8 mouse cellular contexts compared by ENCODE assay signal in genomic region chr2:25266720-25267119, GRCm38 (mm10). TPM values are rescaled to one million over a fixed set of nuclear protein-coding genes. Genes with fewer than 3 reads are reported as not detected.
DNase-seq lines count a peak whose midpoint lies in the region; ATAC-seq and TF ChIP-seq lines count a peak whose summit lies in the region.

No protein-coding gene starts in this region.

- H3K4me2 ChIP-seq in forebrain, embryonic 16.5 days (ENCODE audit: low read length): peak overlapping the region; percentile 24

- no peak for TF ChIP-seq CTCF in bone marrow macrophage, adult 2 months (IDR thresholded peaks at IDR 0.05; ENCODE audit: low read depth, low read length)

- 30% methylated on average over 2 of the region's 2 CpGs for WGBS in forebrain, embryonic 16.5 days
- 71% methylated on average over 2 of the region's 2 CpGs for WGBS in midbrain, embryonic 10.5 days

- DNase-seq in heart, adult 18-20 months: peak; percentile 59 to 73
- DNase-seq in heart, adult 8-10 months (ENCODE audit: low spot score): no peak
- DNase-seq in kidney, adult 8-10 months: peak; percentile 72 to 75
- DNase-seq in midbrain, embryonic 10.5 days (ENCODE audit: low spot score): no peak
- no peak for DNase-seq in ovary, postnatal 10 days (ENCODE audit: low spot score)

- no peaks in the 10 kb centered on the region for H3K9me3 ChIP-seq in forebrain, embryonic 16.5 days (ENCODE audit: control insufficient read depth, low read length)
- no peaks in the 10 kb centered on the region for H3K9me3 ChIP-seq in midbrain, embryonic 10.5 days (replicated peaks)

- no peaks in the 10 kb centered on the region; the same call in 1 of the 2 replicates for H3K27me3 ChIP-seq in forebrain, embryonic 16.5 days (replicated peaks; ENCODE audit: control insufficient read depth, insufficient read depth, low read length)
- peaks cover 25% of the 10 kb centered on the region for H3K27me3 ChIP-seq in midbrain, embryonic 10.5 days (ENCODE audit: low read depth, poor library complexity, severe bottlenecking)

- H3K27ac ChIP-seq in bone marrow macrophage, adult 2 months (ENCODE audit: insufficient read depth, low read depth, low read length): no peak overlapping the region
- H3K27ac ChIP-seq in forebrain, embryonic 16.5 days (ENCODE audit: low read length): no peak overlapping the region; the same call in 1 of the 2 replicates
- H3K27ac ChIP-seq in midbrain, embryonic 10.5 days (replicated peaks): no peak overlapping the region

- ATAC-seq in forebrain, embryonic 16.5 days: no peak
- ATAC-seq in inflammation-experienced regulatory T-cells, adult 6 months: no peak

- 0 out of 2 replicates have a peak overlapping the region, but pooled peaks have one; percentile 38 for H3K9ac ChIP-seq in forebrain, embryonic 16.5 days (replicated peaks; ENCODE audit: low read depth, low read length)

- peaks cover 49% of the 10 kb centered on the region for H3K4me1 ChIP-seq in bone marrow macrophage, adult 2 months (ENCODE audit: control insufficient read depth, insufficient read depth, low read length)
- H3K4me1 ChIP-seq in forebrain, embryonic 16.5 days (replicated peaks; ENCODE audit: control insufficient read depth, insufficient read depth, low read length): peaks cover 63% of the 10 kb centered on the region
- H3K4me1 ChIP-seq in midbrain, embryonic 10.5 days: peaks cover 63% of the 10 kb centered on the region

- no peaks in the 10 kb centered on the region for H3K36me3 ChIP-seq in forebrain, embryonic 16.5 days (ENCODE audit: control insufficient read depth, insufficient read depth)
- peaks cover 36% of the 10 kb centered on the region for H3K36me3 ChIP-seq in midbrain, embryonic 10.5 days

- no peak for TF ChIP-seq POLR2A in bone marrow macrophage, adult 2 months (IDR thresholded peaks at IDR 0.05; ENCODE audit: borderline replicate concordance, low read depth, low read length)

- H3K4me3 ChIP-seq in bone marrow macrophage, adult 2 months (ENCODE audit: insufficient read depth, low read length): peak overlapping the region; percentile 35
- no peak overlapping the region for H3K4me3 ChIP-seq in forebrain, embryonic 16.5 days (replicated peaks; ENCODE audit: low read length)
- peak overlapping the region; percentile 14; the same call in 1 of the 2 replicates for H3K4me3 ChIP-seq in midbrain, embryonic 10.5 days

RNA-seq across cellular contexts. Expression of gene Tprn, which starts 4.3 kb away (rescaled TPM):
- total RNA-seq in heart, adult 18-20 months (2021): 1 to 10 TPM; 7.4 to 7.7 TPM
- total RNA-seq in heart, adult 8-10 months (2022): 1 to 10 TPM; 4.0 to 8.6 (median 6.7) TPM
- polyA plus RNA-seq in bone marrow macrophage, adult 2 months (2012; ENCODE audit: insufficient read depth, insufficient read length, missing spikeins): 8.8 and 10.2 TPM in 2 replicates
- 14.8 and 16.4 TPM in 2 replicates for polyA plus RNA-seq in forebrain, embryonic 16.5 days (2015; fragmentation: Nextera tagmentation; extraction: Ambion mirVana)
- polyA plus RNA-seq in midbrain, embryonic 10.5 days (2016; fragmentation: Nextera tagmentation; extraction: Ambion mirVana): 7.5 and 7.8 TPM in 2 replicates
- polyA plus RNA-seq in inflammation-experienced regulatory T-cells, adult 6 months (2017; shearing (Covaris generic)): 1 to 10 TPM; 3.4 to 4.7 (median 3.9) TPM

RNA-seq across cellular contexts. Expression of gene Ssna1, which starts 5.5 kb away (rescaled TPM):
- 10 to 100 TPM; 38.2 to 42.6 TPM for total RNA-seq in heart, adult 18-20 months (2021)
- total RNA-seq in heart, adult 8-10 months (2022): 10 to 100 TPM; 39.5 to 47.1 (median 40.1) TPM
- 55.1 and 59.7 TPM in 2 replicates for polyA plus RNA-seq in bone marrow macrophage, adult 2 months (2012; ENCODE audit: insufficient read depth, insufficient read length, missing spikeins)
- polyA plus RNA-seq in forebrain, embryonic 16.5 days (2015; fragmentation: Nextera tagmentation; extraction: Ambion mirVana): 199 and 204 TPM in 2 replicates
- polyA plus RNA-seq in midbrain, embryonic 10.5 days (2016; fragmentation: Nextera tagmentation; extraction: Ambion mirVana): 243 and 252 TPM in 2 replicates
- 100 to 1,000 TPM; 111 to 156 (median 121) TPM for polyA plus RNA-seq in inflammation-experienced regulatory T-cells, adult 6 months (2017; shearing (Covaris generic))

RNA-seq across cellular contexts. Expression of gene Anapc2, which starts 5.6 kb away (rescaled TPM):
- total RNA-seq in heart, adult 18-20 months (2021): 10 to 100 TPM; 35.3 to 38.8 TPM
- total RNA-seq in heart, adult 8-10 months (2022): 10 to 100 TPM; 36.8 to 39.8 (median 37.6) TPM
- 84.0 and 89.6 TPM in 2 replicates for polyA plus RNA-seq in bone marrow macrophage, adult 2 months (2012; ENCODE audit: insufficient read depth, insufficient read length, missing spikeins)
- polyA plus RNA-seq in forebrain, embryonic 16.5 days (2015; fragmentation: Nextera tagmentation; extraction: Ambion mirVana): 150 and 159 TPM in 2 replicates
- polyA plus RNA-seq in midbrain, embryonic 10.5 days (2016; fragmentation: Nextera tagmentation; extraction: Ambion mirVana): 141 and 153 TPM in 2 replicates
- polyA plus RNA-seq in inflammation-experienced regulatory T-cells, adult 6 months (2017; shearing (Covaris generic)): 10 to 100 TPM; 29.3 to 44.6 (median 39.2) TPM

RNA-seq across cellular contexts. Expression of gene Tmem203, which starts 11.5 kb away (rescaled TPM):
- total RNA-seq in heart, adult 18-20 months (2021): 10 to 100 TPM; 14.8 to 15.2 TPM
- total RNA-seq in heart, adult 8-10 months (2022): 10 to 100 TPM; 11.4 to 16.1 (median 13.6) TPM
- 18.1 and 20.4 TPM in 2 replicates for polyA plus RNA-seq in bone marrow macrophage, adult 2 months (2012; ENCODE audit: insufficient read depth, insufficient read length, missing spikeins)
- polyA plus RNA-seq in forebrain, embryonic 16.5 days (2015; fragmentation: Nextera tagmentation; extraction: Ambion mirVana): 16.0 and 16.2 TPM in 2 replicates
- 19.1 and 20.2 TPM in 2 replicates for polyA plus RNA-seq in midbrain, embryonic 10.5 days (2016; fragmentation: Nextera tagmentation; extraction: Ambion mirVana)
- 10 to 100 TPM in 1 of 3 experiments, 1 to 10 TPM in 2; 8.3 to 13.7 (median 8.7) TPM for polyA plus RNA-seq in inflammation-experienced regulatory T-cells, adult 6 months (2017; shearing (Covaris generic))

RNA-seq across cellular contexts. Expression of gene AL732309.1, which starts 20.1 kb away (rescaled TPM):
- total RNA-seq in heart, adult 18-20 months (2021): 1 to 10 TPM; 1.9 to 2.4 TPM
- total RNA-seq in heart, adult 8-10 months (2022): 1 to 10 TPM; 1.8 to 2.4 (median 2.1) TPM
- polyA plus RNA-seq in bone marrow macrophage, adult 2 months (2012; ENCODE audit: insufficient read depth, insufficient read length, missing spikeins): 1.3 and 6.1 TPM in 2 replicates
- 5.8 and 9.0 TPM in 2 replicates for polyA plus RNA-seq in forebrain, embryonic 16.5 days (2015; fragmentation: Nextera tagmentation; extraction: Ambion mirVana)
- 7.2 and 8.6 TPM in 2 replicates for polyA plus RNA-seq in midbrain, embryonic 10.5 days (2016; fragmentation: Nextera tagmentation; extraction: Ambion mirVana)
- 1 to 10 TPM; 2.3 to 9.2 (median 4.0) TPM for polyA plus RNA-seq in inflammation-experienced regulatory T-cells, adult 6 months (2017; shearing (Covaris generic))

Comparison
In these comparisons a context has a peak if more than half of its experiments do, and no peak if none do; other contexts are left out.
1. DNase-seq: peak in heart, adult 18-20 months (2 of 2) and kidney, adult 8-10 months (2 of 2); none in heart, adult 8-10 months (single experiment), midbrain, embryonic 10.5 days (single experiment) and ovary, postnatal 10 days (single experiment).